Mouse (Mus musculus) Muller cell, postnatal 12 days (primary cell): ENCODE data around the gene Cryzl2.

ENCODE experiments used
- DNase-seq: peaks from one replicate; pipeline ENCODE4 v3.0.0-alpha.2; 2015; ENCODE audit errors: inconsistent ontology term

Gene Cryzl2

DNA sequence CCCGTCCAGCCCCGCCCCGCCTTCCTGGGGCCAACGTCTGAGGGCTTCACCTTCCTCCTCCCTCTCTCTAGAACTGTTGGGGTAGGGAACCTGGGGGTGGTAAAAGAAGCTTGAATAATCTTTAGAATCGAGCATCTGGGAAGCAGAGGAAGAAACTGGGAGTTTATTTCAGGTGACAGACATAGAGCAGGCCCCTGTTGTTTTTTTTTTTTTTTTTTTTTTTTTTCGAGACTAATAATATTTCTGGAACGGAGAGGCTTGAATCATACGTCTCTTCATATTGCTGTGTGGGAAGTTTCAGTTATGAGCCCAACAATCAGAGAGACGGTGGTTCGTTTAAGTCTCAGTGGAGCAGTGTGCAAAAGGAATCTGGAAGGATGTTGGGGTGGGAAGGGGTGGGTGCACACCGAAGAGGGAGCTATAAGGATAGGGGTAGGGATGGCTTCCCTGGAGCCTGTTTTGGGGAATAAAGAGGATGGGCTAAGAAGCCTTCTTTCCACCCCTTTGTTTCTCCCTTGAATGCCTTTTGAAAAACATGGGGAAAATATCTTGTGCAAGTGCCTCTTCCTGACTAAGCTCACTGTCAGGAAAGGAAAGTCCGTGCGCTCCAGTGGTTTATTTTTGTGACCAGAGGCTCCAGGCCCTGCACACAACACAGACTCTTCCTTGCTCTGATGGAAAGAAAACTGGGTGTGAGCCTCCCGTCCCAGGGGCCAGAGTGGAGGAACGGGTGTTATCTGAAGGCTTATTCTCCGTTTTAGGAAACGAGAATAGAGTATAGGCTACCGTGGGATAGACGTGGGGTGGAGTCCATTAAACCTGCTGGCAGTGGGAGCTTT lies 14.4 kb upstream of the Cryzl2 start:
- DNase-seq, result no peak

GRCm38 (mm10) chr1:157444632-157445300 lies 13.6 kb upstream of the Cryzl2 start:
- DNase-seq, result no peak

- DNase-seq, result no peak
Observed at GRCm38 (mm10) chr1:157445398-157445910, 12.9 kb upstream of the Cryzl2 start.

GRCm38 (mm10) chr1:157446325-157446724 lies 12.1 kb upstream of the Cryzl2 start:
- DNase-seq, result peak; percentile 51

GRCm38 (mm10) chr1:157447142-157447541 lies 11.2 kb upstream of the Cryzl2 start:
- peak; percentile 75 for DNase-seq

DNA sequence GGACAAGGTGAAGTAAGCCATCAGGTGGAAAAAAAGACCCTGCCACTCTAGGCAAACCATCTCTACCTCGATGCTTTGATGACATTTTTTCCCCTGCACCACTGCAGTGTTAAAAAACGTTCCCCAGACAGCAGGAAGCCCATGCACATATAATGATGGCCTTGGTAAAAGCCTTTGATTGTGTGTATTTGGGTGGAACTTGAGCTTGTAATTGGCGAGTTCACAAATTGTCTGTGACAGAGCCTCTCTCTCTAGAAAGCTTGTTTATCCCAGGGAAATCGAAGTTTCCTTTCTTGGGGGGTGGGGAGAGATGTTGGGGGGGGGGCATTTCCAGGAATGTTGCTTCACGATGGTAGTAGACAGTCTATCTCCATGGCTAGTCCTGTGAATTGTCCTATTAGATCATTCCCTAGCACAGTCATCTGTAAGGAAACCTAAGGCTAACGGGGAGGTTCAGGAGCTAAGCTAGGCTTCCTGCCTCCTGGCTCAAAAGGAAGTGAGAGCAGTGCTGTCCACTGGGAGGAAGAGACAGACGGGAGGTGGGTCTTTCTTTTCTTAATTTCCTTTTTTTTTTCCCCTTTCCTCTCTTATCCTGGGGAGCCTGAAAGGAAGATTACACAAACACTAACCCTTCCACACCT lies 10.1 kb upstream of the Cryzl2 start:
- DNase-seq, result no peak

DNA sequence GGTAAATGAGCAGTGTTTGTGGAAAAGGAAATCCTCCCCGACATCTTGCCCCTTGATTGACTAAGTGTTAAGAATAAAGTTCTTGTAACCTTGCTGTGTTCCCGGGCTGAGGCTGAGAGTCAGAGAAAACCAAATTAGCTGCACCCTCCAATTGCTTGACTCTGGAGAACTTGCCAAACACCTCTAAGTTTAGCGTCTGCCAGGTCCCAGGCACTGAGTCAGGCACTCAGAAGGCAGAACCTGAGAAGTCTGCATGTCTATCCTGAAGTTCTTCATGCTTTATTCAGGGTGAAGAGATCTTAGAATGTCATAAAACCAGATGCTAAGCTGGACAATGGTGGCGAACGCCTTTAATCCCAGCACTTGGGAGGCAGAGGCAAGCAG lies 9.6 kb upstream of the Cryzl2 start:
- no peak for DNase-seq

- DNase-seq, result no peak
Observed at GRCm38 (mm10) chr1:157449532-157449931, 8.8 kb upstream of the Cryzl2 start.

DNA sequence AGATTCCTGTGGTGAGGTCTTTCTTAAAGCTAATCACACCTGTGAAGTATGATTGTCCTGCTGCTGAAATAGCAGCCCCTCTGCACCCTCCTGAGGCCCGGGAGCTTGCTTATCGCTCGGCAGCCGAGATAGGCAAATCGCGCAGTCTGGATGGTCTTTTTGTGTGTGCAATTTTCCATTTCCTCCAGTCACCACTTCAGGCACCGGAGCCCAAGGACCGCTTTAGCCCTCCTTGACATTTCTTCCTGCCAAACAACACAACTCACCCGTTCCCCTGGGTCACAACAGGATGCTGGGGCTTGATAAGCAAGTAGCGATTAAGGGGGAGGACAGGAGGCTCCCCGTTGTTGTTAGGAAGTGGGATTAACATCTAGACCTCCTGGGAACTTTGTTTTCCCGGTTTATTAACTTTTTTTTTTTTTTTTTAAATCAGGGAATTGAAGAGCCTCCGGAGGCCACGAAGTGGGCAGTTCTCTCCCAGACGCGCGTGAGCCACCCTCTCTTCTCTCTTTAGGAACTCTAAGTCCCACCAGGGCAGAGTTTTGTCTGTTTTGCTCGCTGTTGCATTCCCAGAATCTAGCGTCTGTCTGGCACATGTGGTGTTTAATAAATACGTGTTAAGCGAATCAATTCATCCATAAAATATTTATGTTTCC lies 8.3 kb upstream of the Cryzl2 start:
- no peak for DNase-seq

GRCm38 (mm10) chr1:157452284-157452683 lies 6.1 kb upstream of the Cryzl2 start:
- no peak for DNase-seq

DNA sequence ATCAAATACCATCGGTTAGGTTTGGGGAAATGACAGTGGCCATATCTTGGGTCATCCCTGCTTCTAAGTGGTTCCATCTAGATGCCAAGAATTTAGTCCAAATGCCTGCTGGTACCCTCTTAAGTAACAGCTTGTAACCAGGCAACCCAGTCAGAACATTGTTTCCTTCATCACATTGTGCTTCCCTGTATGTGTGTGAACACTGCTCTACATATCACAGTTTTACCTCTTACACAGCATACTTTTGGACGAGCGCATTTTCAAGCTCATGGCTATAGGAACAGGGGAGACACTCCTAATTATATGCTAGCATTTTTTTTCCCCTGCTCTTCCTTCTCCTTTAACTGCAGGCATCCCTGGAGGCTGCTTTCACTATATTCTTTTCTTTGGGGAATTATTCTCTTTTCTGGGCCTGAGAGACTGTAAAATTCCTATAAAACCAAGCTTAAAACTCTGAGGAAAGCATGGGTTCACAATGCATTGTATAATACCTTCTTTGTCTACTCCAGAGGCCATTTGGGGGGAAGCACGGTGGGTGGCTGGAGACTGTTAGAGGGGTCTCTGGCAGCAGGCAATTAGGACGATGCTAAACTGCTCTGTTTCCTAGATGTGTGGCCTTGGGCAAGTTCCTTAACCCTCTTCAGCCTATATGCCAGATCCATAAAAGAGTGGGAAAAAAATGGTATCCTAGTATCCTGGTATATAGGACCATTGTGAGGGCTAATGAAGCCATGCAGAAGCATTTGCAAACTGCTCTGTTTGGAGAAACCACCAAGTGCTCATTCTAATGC lies 5.4 kb upstream of the Cryzl2 start:
- DNase-seq, result no peak

- DNase-seq, result no peak
Observed at GRCm38 (mm10) chr1:157454876-157455275, 3.5 kb upstream of the Cryzl2 start.

DNA sequence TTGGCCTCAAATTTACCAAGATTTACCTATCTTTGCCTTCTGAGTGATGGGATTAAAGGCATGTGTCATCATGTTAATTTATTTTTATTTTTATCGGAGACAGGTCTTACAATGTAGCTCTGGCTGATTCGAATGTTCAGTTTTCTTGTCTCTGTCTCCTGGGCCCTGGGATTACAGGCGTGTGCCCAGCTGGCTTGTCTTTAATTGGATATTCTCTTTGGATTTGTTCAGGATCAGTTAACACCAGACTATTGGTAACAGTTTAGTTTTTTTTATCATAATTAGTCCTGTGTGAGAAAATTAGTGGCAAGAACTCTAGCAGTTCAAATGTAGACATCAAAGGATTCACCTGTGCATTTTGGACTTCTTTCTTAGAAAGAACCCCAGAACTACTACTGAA lies 588 bp upstream of the Cryzl2 start:
- DNase-seq, result no peak

DNA sequence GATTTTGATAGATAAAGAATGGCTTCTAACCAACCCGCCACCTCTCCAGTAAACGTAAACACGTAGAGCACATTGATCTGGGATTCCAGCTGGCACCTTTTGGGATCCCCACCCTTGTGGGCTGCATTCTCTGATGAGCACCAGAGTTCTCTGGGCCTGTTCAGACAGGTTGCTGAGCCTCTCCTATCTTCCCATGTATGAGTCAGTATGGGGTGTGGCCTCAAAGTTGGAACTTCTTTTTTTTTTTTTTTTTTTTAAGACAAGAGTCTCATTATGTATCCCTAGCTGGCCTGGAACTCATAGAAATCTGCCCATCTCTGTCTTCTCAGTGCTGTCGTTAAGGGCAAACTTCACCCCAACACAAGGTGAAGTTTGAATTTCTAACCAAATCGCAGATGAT lies 1.5 kb downstream of the Cryzl2 start:
- DNase-seq, result no peak

DNA sequence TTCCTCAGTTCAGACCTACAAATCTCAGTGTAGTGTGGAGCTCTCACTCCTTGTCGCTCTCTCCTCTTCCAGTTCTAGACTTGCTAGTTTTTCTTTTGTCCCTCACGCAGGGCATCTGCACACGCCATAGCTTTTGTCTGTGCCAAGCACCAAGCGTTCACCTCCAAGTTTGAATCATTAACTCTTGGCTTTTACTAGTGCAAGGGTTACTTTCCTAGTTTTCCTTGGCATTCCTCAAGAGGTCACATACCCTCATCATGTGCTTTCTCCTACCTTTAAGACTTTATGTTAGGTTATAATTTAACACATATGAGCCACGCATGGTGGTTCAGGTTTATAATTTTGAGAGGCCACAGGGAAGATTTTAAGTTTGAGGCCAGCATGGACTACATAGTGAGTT lies 2.9 kb downstream of the Cryzl2 start:
- DNase-seq, result no peak

DNA sequence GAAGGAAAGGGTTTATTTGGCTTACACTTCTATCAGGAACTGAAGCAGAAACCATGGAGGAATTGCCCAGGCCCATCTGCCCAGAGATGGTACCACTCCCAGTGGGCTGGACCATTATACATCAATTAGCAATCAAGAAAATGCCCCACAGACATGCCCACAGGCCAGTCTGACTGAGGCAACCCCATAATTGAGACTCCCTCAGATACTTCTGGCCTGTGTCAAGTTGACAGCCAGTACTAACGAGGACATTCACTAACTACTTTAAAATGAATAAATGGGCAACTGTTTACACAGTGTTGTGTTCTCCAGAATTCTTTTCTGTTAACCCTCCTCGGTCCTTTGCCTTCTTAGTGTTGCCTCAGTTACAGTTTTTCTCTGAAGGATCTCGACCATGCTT lies 4.0 kb downstream of the Cryzl2 start:
- DNase-seq, result no peak

GRCm38 (mm10) chr1:157465194-157465593 lies 6.8 kb downstream of the Cryzl2 start:
- DNase-seq, result no peak

DNA sequence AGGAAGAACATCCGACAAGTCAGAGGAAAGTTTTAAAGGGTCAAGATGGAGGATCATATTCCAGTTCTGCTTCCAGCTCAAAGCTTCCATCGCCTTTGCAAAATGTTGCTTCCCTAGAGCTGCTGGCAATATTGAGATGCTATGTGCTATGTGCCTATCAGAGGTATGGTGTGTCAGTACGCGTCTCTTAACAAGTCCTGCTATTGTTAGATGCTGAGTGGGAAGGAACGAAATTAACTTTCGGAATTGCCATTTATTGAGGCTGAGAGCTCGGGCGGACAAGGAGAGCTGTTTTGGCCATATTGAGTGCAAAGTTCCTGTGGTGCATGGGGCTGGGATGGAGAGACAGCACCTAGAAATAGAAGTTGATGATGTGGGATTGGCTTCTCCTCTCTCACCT lies 9.5 kb downstream of the Cryzl2 start:
- DNase-seq, result no peak

DNA sequence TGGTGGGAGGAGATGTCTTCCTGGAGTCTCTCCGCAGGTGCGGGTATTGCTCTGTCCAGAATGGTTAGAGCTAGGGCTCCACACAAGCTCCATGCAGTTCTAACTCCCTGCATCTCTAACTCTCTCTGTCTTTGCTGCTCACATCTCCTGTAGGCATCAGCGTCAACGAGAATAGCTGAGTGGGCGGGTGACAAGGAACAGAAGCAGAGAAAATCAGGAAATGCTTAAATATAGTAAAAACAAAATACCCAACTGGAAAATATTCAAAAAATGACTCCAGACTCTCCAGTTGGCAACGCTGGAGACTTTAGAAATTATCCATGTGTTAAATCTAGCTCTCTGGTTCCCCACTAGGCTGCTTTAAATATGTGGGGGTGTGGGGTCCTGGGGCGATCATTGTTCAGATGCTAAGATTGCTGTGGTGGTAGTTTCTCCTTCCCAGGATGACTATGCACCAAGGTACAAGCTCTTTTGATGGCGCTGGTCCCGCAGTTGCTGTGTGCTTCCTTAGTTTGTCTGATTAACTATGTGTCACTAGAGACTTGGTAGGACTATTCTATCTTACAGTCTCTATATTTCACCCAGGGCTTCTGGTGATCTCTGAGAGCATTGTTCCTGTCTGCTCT lies 12.5 kb downstream of the Cryzl2 start:
- no peak for DNase-seq

- no peak for DNase-seq
Observed at GRCm38 (mm10) chr1:157472716-157473115, 14.3 kb downstream of the Cryzl2 start.

GRCm38 (mm10) chr1:157474865-157475264 lies 16.5 kb downstream of the Cryzl2 start:
- DNase-seq, result no peak
